Comparison of ENCODE assay signal across 8 mouse cellular contexts in the genomic region with DNA sequence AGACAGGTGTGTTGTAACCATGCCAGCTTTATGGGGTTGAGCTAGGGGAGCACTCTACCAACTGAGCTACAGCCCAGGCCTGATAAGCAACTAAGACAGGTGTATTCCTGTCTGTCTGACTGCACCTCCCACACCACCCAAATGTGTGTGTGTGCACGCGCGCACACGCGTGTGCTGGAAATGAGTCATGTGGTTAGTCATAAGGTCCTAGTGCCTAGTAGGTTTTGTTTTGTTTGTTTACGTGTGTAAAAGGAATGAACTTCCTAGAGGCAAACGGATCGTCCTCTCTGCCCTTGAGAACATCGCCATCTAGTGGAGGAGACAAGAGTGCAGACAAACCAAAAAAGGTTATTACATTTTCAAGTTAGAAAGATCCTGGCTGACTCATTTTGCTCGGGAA. TPM values are rescaled to one million over a fixed set of nuclear protein-coding genes. Genes with fewer than 3 reads are reported as not detected.
DNase-seq lines count a peak whose midpoint lies in the region; ATAC-seq and TF ChIP-seq lines count a peak whose summit lies in the region.

No protein-coding gene starts in this region.

- no peaks in the 10 kb centered on the region for H3K9me3 ChIP-seq in kidney, embryonic 15.5 days (replicated peaks)

- H3K9ac ChIP-seq in kidney, embryonic 15.5 days, result no peak overlapping the region

- 6% methylated on average over 10 of the region's 10 CpGs for WGBS in kidney, embryonic 15.5 days
- WGBS in small intestine, adult 2 months, result 8% methylated on average over 10 of the region's 10 CpGs

- ATAC-seq in kidney, embryonic 15.5 days (replicated peaks; ENCODE audit: low FRiP score), result no peak

- H3K36me3 ChIP-seq in kidney, embryonic 15.5 days, result no peaks in the 10 kb centered on the region
- H3K36me3 ChIP-seq in small intestine, adult 2 months (ENCODE audit: control insufficient read depth, insufficient read depth, low read length), result no peaks in the 10 kb centered on the region

- H3K27ac ChIP-seq in kidney, embryonic 15.5 days, result no peak overlapping the region
- H3K27ac ChIP-seq in small intestine, adult 2 months (ENCODE audit: insufficient read depth, low read depth, low read length), result no peak overlapping the region

- H3K4me3 ChIP-seq in kidney, embryonic 15.5 days (replicated peaks), result 0 out of 2 replicates have a peak overlapping the region, but pooled peaks have one; percentile 8
- no peak overlapping the region for H3K4me3 ChIP-seq in small intestine, adult 2 months (ENCODE audit: low read depth, low read length)

- DNase-seq in 3134 (ENCODE audit: extremely low read depth, insufficient read length, low spot score) (peak; percentile 51), A20 (ENCODE audit: low read depth, low spot score) (peak; percentile 74)
- DNase-seq in c-Kit-positive CD71-positive TER-119-positive erythroid progenitor cells, embryonic 14.5 days (ENCODE audit: low spot score), result peak; percentile 38
- peak; percentile 62 for DNase-seq in forelimb bud, embryonic 11.5 days (ENCODE audit: low read depth, low spot score)
- peak; percentile 26 for DNase-seq in lung, postnatal 25 days (ENCODE audit: low spot score)
- DNase-seq in ovary, postnatal 10 days (ENCODE audit: low spot score), result no peak

- H3K27me3 ChIP-seq in kidney, embryonic 15.5 days, result peaks cover 11% of the 10 kb centered on the region; the same call in 1 of the 2 replicates
- no peaks in the 10 kb centered on the region for H3K27me3 ChIP-seq in small intestine, adult 2 months (ENCODE audit: control insufficient read depth, insufficient read depth, low read length)

- H3K4me2 ChIP-seq in kidney, embryonic 15.5 days, result peak overlapping the region; percentile 40; the same call in 1 of the 2 replicates

- peaks cover 2% of the 10 kb centered on the region for H3K4me1 ChIP-seq in kidney, embryonic 15.5 days
- peaks cover 2% of the 10 kb centered on the region; the same call in 1 of the 2 replicates for H3K4me1 ChIP-seq in small intestine, adult 2 months (ENCODE audit: control insufficient read depth, insufficient read depth, insufficient read length, low read length)

- no peak for TF ChIP-seq POLR2A in small intestine, adult 2 months (IDR thresholded peaks at IDR 0.05; ENCODE audit: low read depth, low read length)

- peak; percentile 60; the same call in 1 of the 2 replicates for TF ChIP-seq CTCF in small intestine, adult 2 months (IDR thresholded peaks at IDR 0.05; ENCODE audit: extremely low read depth, insufficient read length, insufficient replicate concordance, low read depth, low read length)

RNA-seq across cellular contexts. Expression of gene Rab3gap2, which starts 10.4 kb away (rescaled TPM):
- polyA plus RNA-seq in kidney, embryonic 15.5 days (2015; fragmentation: Nextera tagmentation; extraction: Ambion mirVana), result 20.2 and 20.9 TPM in 2 replicates
- 10.5 and 23.6 TPM in 2 replicates for polyA plus RNA-seq in small intestine, adult 2 months (2012; rRNA removed)
